Mouse (Mus musculus) heart, postnatal 36 days (tissue): ENCODE data around the gene Stfa1. TPM values are rescaled to one million over a fixed set of nuclear protein-coding genes. Genes with fewer than 3 reads are reported as not detected.
"Not testable (repeated sequence)": the region's sequence is repeated elsewhere in the genome, so short reads cannot be mapped to it uniquely, and the experiment has no call there.

Experiments used
- DNase-seq, 2 experiments: peaks; one replicate each; pipeline ENCODE4 v3.0.0; 2021 to 2022
- intact Hi-C: fragments of 180-260 bp; cut with DNase I; formaldehyde crosslinking; loops from one replicate; pipeline ENCODE4 v1.15.1; 2025
- total RNA-seq, 2 experiments: library from RNA; stranded (reverse); gene quantifications; 2 replicates each; pipeline ENCODE4 v1.2.3; 2021

The Stfa1 gene
- total RNA-seq, result not detected

- intact Hi-C loops, DNase-seq: not testable (repeated sequence)
Measured at GRCm38 (mm10) chr16:36276796-36277195, at the start of gene Stfa1. TSS of gene Stfa1 (plus strand) at chr16:36276951.

GRCm38 (mm10) chr16:36260585-36260984 lies 16.2 kb upstream of the Stfa1 start:
- intact Hi-C loops, result not testable (repeated sequence)

GRCm38 (mm10) chr16:36289140-36289539 lies 12.4 kb downstream of the Stfa1 start:
- intact Hi-C loops, result no loop called here
- no peak for DNase-seq

More at GRCm38 (mm10) chr16:36260585-36260984, 16.2 kb upstream of the Stfa1 start:
- not testable (repeated sequence) for DNase-seq

GRCm38 (mm10) chr16:36307631-36308030 lies 30.9 kb downstream of the Stfa1 start:
- no peak for DNase-seq
- intact Hi-C loops, result no loop called here

- DNase-seq, intact Hi-C loops: not testable (repeated sequence)
Measured at GRCm38 (mm10) chr16:36316111-36316510, 39.4 kb downstream of the Stfa1 start.

GRCm38 (mm10) chr16:36319286-36319685 lies 42.5 kb downstream of the Stfa1 start:
- intact Hi-C loops, result no loop called here

GRCm38 (mm10) chr16:36334232-36334631 lies 57.5 kb downstream of the Stfa1 start, which contains the start of gene BC117090:
TSS of gene BC117090 (minus strand) at chr16:36334332.
- DNase-seq, result no peak
- intact Hi-C loops, result no loop called here

More at GRCm38 (mm10) chr16:36319286-36319685, 42.5 kb downstream of the Stfa1 start:
- DNase-seq, result no peak

Other genes starting within 250 kb of the Stfa1 start
- gene Wdr5b, start 235.8 kb upstream of the Stfa1 start, total RNA-seq, result 1 to 10 TPM; 2.7 to 3.2 TPM
- 100 to 1,000 TPM; 230 to 246 TPM for gene Fam162a, start 205.4 kb upstream of the Stfa1 start, total RNA-seq
- gene Ccdc58, start 205.3 kb upstream of the Stfa1 start, total RNA-seq, result 10 to 100 TPM; 29.0 to 29.1 TPM
- gene Csta1, start 145.7 kb upstream of the Stfa1 start, total RNA-seq, result not detected
- not detected for gene Stfa2l1, start 120.1 kb upstream of the Stfa1 start, total RNA-seq
- gene Gm5483, start 92.7 kb upstream of the Stfa1 start, total RNA-seq, result not detected
- not detected for gene Gm5416, start 66.5 kb upstream of the Stfa1 start, total RNA-seq
- gene 2010005H15Rik, start 55.5 kb upstream of the Stfa1 start, total RNA-seq, result not detected
- gene BC117090, start 57.4 kb downstream of the Stfa1 start, total RNA-seq, result not detected
- gene BC100530, start 90.8 kb downstream of the Stfa1 start, total RNA-seq, result not detected
- gene Stfa2, start 131.5 kb downstream of the Stfa1 start, total RNA-seq, result not detected
- gene Stfa3, start 178.4 kb downstream of the Stfa1 start, total RNA-seq, result not detected